Mouse (Mus musculus): ENCODE data around the gene Samd8.

Samd8 gene

DNA sequence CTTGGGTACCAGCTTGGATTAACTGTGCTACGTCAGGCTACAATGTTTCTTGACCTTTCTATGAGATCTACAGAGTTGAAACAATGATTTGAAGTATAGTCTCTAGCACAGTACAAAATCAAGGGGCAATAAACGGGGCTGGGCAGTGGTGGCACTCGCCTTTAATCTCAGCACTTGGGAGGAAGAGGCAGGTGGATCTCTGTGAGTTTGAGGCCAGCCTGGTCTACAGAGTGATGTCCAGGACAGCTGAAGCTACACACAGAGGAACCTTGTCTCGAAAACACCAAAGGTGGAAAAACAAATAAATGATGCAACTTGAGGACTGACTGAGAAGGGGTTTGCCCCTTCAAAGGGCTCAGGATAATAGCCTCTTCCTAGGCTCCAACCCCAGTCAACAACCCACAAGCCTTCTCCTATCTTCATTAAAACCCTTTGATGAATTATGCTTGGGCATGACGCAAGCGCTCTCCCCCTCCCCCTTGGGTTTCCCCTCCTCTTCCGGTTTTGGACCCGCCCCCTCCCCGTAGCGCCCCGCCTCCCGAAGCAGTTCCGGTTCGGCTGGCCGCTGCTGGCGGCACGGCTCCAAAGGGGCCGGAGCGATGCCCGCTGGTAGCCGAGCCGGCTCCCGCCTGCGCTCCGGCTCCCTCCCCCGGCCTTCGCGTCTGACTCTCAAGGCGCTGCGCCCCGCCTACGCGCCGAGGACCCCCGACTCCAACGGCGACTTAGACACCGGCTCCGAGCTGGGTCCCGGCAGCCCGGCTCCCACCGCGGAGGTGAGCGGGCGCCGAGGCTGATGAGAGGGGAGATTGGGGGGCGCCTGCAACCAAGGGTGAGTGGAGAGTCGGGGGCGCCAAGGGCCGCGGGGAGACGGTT, at the start of gene Samd8:
Gene Samd8 (plus strand): TSS at position 524 of the 873 bp plus-strand sequence.
- peak; percentile 86 for DNase-seq (ENCODE audit: low spot score)

GRCm38 (mm10) chr14:21702691-21703090, 47.6 kb upstream of the Samd8 start:
- no peak for DNase-seq (ENCODE audit: low spot score)

DNA sequence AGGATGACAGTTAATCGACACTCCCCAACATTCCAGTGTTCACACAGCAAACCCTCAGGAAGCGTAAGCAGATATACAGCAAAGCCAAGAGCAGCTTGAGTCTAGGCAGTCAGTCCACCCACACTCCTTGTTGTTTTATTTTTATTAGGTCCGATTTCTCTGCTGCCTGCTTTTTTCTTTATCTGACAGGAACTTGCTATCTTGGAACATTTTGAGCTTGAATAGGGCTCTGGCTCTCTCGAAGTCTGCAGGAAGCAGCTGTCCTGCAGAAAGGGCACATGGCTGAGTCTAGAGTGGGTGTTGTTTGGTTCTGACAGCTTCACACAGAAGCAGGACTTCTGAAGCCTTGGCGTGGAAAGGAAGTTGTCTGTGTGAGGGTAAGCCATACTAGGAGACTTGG, 47.1 kb upstream of the Samd8 start:
- no peak for DNase-seq (ENCODE audit: low spot score)

DNA sequence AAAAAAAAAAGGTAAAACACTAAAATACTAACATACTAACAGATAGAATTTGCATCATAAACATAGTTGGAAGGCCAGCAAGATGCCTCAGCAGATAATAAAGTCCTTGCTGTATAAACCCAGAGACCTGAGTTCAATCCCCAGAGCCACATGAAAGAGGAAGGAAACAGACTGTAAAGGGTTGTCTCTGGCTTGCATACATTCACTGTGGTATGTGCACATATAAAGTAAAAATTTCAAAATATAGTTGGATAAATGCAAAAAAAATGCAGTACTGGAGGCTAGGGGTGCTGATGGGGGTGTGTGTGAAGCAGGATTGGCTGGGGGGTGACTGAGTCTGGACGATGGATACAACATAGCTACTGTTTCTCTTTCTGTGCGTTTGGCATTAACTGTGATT, 44.9 kb upstream of the Samd8 start:
- DNase-seq (ENCODE audit: low spot score): no peak

DNA sequence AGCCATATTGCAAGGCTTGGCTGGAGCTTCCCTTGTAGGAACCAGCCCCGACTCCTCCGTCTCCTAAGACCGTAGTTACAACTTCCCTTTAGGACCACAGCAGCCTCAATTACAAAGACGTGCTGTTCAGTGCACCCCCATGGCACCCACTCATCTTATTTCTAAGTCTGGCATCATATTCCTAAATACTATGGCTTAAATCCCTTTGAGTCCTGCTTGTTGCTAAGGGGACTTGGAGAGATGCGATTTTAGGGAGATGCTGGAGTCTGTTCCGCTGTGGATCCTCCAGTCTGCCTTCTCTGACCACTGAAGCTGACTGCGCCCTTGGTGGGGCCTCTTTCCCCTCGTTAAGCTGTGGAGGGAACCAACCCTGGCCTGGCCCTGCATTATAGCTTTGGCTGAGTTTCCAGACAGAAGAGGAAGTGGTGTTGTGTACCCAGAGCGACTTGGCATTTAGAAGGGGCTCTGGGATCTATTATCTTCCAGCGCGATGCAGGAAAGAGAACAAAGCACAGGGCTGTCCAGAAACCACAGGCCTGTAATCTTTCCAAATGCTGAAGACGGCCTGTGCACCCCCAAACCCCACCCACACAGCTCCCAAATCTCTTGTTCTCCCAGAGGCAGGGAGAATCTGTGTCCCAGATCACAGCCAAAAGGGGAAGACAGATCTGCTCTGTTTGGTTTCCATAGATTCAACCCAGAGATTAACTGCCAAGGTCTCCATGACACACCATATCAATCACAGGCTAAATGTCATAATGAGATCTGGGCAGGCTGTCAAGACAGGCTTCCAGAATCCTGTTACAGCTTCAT, 43.4 kb upstream of the Samd8 start:
- peak; percentile 59 for DNase-seq (ENCODE audit: low spot score)

- DNase-seq (ENCODE audit: low spot score): no peak
These were observed 40.8 kb upstream of the Samd8 start for GRCm38 (mm10) chr14:21709545-21709944.

GRCm38 (mm10) chr14:21711231-21711630, 39.1 kb upstream of the Samd8 start:
- no peak for DNase-seq (ENCODE audit: low spot score)

DNA sequence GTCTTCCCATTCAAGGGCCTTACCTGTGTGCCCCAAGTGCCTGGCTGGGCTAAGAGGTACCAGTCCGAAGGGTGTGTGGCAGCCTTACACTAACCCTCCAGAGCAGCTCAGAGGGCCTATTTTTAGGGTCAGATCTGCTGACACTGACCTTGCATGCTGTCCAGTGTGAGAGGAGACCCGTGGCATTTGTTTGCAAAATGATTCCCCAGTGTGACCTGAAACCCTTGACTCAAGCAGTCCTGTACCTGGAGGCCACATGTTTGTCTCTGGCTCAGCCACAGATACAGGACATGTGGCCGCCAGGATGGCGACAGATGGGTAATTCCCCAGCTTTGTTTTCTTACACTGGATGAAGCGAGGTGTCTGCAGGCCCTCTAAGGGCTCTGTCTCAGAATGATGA, 35.8 kb upstream of the Samd8 start, which contains the start of gene Dupd1:
Gene Dupd1 (minus strand): TSS at position 91 of the 400 bp plus-strand sequence.
- no peak for DNase-seq (ENCODE audit: low spot score)

GRCm38 (mm10) chr14:21719646-21720383, 30.5 kb upstream of the Samd8 start:
- DNase-seq (ENCODE audit: low spot score): no peak

DNA sequence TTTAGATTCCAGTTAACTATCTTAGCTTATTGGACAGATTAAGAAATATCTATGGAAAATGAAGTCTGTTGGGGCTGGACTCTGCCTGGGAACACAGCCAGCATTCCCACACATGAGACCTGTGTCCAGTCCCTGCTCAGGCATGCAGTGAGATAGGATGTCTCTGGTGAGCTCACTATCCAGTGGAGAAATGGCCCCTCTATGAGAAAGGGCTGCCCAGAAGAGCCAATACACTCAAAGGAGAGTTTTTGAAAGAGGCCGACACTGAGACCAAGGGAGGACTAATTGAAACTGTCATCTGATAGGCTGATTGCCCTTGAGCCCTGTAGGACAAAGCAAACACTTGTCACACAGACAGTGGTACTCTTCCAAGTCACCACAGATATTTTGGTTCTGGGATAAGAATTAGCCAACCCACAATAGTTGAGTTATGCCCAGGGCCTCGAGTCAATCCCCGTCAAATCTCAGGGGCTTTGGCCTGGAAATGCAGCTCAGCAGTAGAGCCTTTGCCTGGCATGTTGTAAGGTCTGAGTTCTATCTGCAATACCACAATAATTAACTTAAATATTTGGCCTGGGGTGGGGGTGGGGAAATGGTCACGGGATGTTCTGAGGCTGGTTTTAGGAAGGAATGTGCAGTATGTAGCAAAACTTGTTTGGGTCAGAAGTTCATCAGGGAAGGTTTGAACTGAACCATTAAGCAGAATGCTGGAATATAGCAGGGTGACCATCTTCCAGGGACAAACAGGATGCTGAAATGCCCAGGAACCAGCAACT, 29.7 kb upstream of the Samd8 start:
- no peak for DNase-seq (ENCODE audit: low spot score)

- DNase-seq (ENCODE audit: low spot score): no peak
These were observed 28.2 kb upstream of the Samd8 start for GRCm38 (mm10) chr14:21722021-21722698.

DNA sequence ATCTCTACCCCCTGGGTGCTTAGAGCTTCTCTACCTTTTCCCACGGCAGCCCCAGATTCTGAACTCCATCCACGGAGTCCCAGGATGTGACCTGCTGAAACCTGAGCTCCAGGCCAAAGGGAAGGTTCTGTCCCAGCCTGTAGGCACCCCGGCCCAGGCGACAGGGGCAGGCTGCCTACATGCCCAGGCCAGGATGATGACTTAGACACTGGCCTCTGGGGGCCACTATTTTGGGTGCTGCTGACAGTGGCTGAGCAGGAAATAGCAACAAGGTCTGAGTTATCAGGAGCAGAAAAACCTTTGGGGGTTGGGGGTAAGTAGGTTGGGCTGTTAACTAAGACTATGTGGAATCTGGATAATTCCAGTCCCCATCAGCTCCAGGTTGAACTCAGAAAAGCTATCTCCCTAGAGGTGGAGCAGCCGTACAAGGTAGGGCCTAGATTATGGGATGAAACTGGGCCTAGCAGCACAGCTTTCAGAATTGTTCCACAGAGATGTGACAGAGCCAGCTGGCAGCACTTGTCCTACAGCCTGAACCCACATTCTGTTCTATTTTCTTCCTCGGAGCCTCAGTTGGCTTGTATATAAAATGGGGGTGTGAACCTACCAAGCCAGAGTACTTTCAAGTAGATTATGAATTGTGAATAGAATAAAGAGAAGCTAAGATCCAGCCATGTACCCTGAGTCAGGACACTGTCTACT, 21.1 kb upstream of the Samd8 start:
- peak; percentile 52 for DNase-seq (ENCODE audit: low spot score)

- DNase-seq (ENCODE audit: low spot score): no peak
These were observed 20.4 kb upstream of the Samd8 start for GRCm38 (mm10) chr14:21729936-21730335.

DNA sequence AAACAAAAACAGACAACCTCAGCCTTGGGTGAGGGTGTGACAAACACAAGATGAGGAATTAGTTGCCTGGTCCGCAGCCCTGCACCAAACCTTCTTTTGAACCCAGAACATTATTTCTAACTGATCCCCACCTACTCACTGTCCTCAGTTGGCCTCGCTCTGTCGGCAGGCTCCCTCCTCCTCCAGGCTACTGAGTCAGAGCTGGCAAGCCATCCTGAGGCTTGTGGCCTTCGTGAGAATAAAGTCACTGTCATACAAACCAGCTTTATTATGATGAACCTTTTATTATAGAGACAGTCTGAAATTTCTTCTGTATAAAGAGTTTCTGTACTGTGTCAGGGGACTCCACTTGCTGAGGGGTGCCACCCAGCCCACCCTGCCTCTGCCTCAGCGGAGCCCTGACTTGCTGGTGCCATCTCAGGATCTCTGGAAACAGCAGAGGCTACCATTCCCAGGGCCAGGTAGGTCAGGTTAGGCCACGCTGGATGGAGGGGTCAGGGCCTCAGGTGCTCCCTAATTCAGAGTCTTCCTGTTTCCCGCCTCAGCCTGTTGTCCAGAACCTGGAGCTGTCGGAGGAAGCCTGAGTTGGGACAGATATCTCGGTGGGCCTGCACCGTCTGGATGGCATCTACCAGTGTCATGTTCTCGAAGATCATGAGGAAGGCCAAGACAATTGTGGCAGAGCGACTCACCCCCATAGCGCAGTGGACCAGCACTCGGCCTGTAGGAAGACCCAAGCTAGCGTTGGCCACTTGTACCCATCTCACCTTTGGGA, 17.0 kb upstream of the Samd8 start:
- DNase-seq (ENCODE audit: low spot score): no peak

GRCm38 (mm10) chr14:21740345-21740744, 10.0 kb upstream of the Samd8 start:
- no peak for DNase-seq (ENCODE audit: low spot score)

DNA sequence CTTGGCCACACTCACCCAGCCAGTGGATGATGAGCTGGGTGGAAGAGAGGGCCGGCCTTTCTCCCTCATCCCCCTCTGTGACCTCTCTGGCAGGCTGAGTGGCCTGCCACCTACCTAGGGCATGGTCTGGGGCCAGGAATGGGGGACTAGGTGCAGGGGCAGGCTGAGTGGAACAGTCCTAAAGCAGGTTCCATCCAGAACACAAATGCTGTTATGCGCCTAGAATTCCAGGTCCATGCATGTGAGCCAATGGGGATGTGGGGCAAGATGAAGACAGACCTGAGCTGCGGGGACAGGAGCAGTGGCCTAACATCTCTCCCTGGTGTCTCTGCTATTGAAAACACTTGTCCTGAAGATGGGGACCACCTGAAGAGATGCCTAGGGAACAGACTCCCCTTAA, 9.0 kb upstream of the Samd8 start:
- no peak for DNase-seq (ENCODE audit: low spot score)

GRCm38 (mm10) chr14:21741786-21742185, 8.5 kb upstream of the Samd8 start:
- DNase-seq (ENCODE audit: low spot score): peak; percentile 87

DNA sequence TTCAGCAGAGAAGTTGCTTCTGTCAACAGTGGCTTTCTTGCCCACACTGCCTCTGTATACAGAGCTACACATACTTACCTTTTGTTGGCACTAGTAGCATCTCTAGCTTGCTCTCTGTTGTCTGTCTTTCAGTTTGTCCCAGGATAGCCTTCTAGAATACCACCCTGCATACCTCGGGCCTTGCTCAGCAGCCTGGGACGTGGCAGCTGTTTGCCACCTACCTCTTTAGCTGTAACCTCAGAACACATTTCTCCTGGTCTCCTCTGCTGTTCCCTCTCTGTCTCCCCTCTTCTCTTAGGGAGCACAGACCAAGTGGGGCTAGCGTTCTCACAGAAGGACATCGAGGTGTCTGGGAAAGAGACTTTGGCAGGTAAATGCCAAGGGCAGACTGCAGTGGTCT, 7.9 kb upstream of the Samd8 start:
- no peak for DNase-seq (ENCODE audit: low spot score)

GRCm38 (mm10) chr14:21744169-21744568, 6.2 kb upstream of the Samd8 start:
- no peak for DNase-seq (ENCODE audit: low spot score)

DNA sequence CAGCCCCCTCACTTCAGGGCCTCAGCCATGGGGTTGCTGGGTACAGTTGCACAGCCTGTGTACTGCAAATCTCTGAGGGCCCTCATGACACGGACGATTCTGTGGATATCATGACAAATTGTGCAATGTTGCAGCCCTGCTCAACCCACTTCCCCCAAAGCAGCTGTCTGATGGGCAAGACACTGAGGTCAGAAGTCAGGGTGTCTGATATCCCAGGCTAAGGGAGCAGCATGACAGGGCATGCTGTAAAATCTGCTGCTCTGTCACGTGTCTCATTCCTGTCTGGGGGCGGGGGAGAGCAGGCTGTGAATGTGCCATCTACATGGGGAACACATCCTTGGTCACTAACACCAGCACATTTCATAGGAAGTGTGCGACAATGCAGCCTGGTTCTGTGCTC, 5.2 kb upstream of the Samd8 start:
- DNase-seq (ENCODE audit: low spot score): no peak
